In genomic region chr13:3523946-3524345, GRCm38 (mm10) we compare ENCODE assay signal across 9 mouse cellular contexts.
"Had no signal": no experiment of that assay in that cellular context is flagged by ENCODE, and none has a peak within 500 bp of the region (broad histone marks: within the 10 kb centered on the region; RNA-seq: fewer than 3 reads in every experiment).

No protein-coding gene starts in this region.

- H3K4me1 ChIP-seq: kidney, embryonic 15.5 days; limb, embryonic 13.5 days; midbrain, embryonic 10.5 days; neural tube, embryonic 12.5 days had no signal

- H3K9ac ChIP-seq: kidney, embryonic 15.5 days; limb, embryonic 13.5 days; liver, embryonic 14.5 days; neural tube, embryonic 12.5 days had no signal

- H3K9me3 ChIP-seq: kidney, embryonic 15.5 days; limb, embryonic 13.5 days; midbrain, embryonic 10.5 days; neural tube, embryonic 12.5 days had no signal

- H3K27me3 ChIP-seq: kidney, embryonic 15.5 days; limb, embryonic 13.5 days; neural tube, embryonic 12.5 days had no signal

- DNase-seq: spleen, adult 18-20 months; thymus, adult 2 months; thymus, postnatal 25 days had no signal

- H3K36me3 ChIP-seq: kidney, embryonic 15.5 days; limb, embryonic 13.5 days; midbrain, embryonic 10.5 days; neural tube, embryonic 12.5 days had no signal

- H3K4me3 ChIP-seq: kidney, embryonic 15.5 days; limb, embryonic 13.5 days; midbrain, embryonic 10.5 days; myocyte; neural tube, embryonic 12.5 days had no signal

- H3K27ac ChIP-seq: kidney, embryonic 15.5 days; limb, embryonic 13.5 days; liver, embryonic 14.5 days; midbrain, embryonic 10.5 days; neural tube, embryonic 12.5 days had no signal

- H3K4me2 ChIP-seq: kidney, embryonic 15.5 days; limb, embryonic 13.5 days; neural tube, embryonic 12.5 days had no signal
